In genomic region chr2:91932160-91932711, GRCm38 (mm10) we compare ENCODE assay signal across 8 mouse cellular contexts. TPM values are rescaled to one million over a fixed set of nuclear protein-coding genes. Genes with fewer than 3 reads are reported as not detected.
DNase-seq lines count a peak whose midpoint lies in the region; ATAC-seq lines count a peak whose summit lies in the region.

Gene Mdk (minus strand): TSS chr2:91932297.

- H3K4me3 ChIP-seq in lung, embryonic 16.5 days (ENCODE audit: low read length), result peak within 1 kb of the TSS; percentile 70
- H3K4me3 ChIP-seq in forebrain, embryonic 14.5 days (ENCODE audit: low read depth, low read length), result peak within 1 kb of the TSS; percentile 42
- peak within 1 kb of the TSS; percentile 50 for H3K4me3 ChIP-seq in midbrain, embryonic 16.5 days (ENCODE audit: low read depth, low read length)

- peak; percentile 1; the same call in 1 of the 2 replicates for ATAC-seq in lung, embryonic 16.5 days (ENCODE audit: low read depth)
- ATAC-seq in forebrain, embryonic 14.5 days, result peak; percentile 3; the same call in 1 of the 2 replicates
- ATAC-seq in midbrain, embryonic 16.5 days, result no peak

- H3K27ac ChIP-seq in lung, embryonic 16.5 days (ENCODE audit: low read length), result peak within 1 kb of the TSS; percentile 87
- peak within 1 kb of the TSS; percentile 90 for H3K27ac ChIP-seq in forebrain, embryonic 14.5 days (ENCODE audit: low read depth, low read length)
- peak within 1 kb of the TSS; percentile 67 for H3K27ac ChIP-seq in midbrain, embryonic 16.5 days (ENCODE audit: low read length)

- WGBS in lung, embryonic 16.5 days, result 2% methylated on average over 16 of the region's 16 CpGs
- 2% methylated on average over 16 of the region's 16 CpGs for WGBS in forebrain, embryonic 14.5 days
- WGBS in midbrain, embryonic 16.5 days, result 6% methylated on average over 16 of the region's 16 CpGs

- H3K27me3 ChIP-seq in lung, embryonic 16.5 days (ENCODE audit: control insufficient read depth, insufficient read depth, low read depth, low read length), result no peaks in the 10 kb centered on the region
- no peaks in the 10 kb centered on the region for H3K27me3 ChIP-seq in forebrain, embryonic 14.5 days (replicated peaks; ENCODE audit: control insufficient read depth, insufficient read depth, low read length)
- H3K27me3 ChIP-seq in midbrain, embryonic 16.5 days (ENCODE audit: control insufficient read depth, insufficient read depth, low read depth, low read length), result no peaks in the 10 kb centered on the region; the same call in 1 of the 2 replicates

- H3K4me2 ChIP-seq in lung, embryonic 16.5 days (ENCODE audit: low read depth, low read length), result peak within 1 kb of the TSS; percentile 61
- H3K4me2 ChIP-seq in forebrain, embryonic 14.5 days (ENCODE audit: low read length), result peak within 1 kb of the TSS; percentile 81
- H3K4me2 ChIP-seq in midbrain, embryonic 16.5 days (ENCODE audit: low read length), result peak within 1 kb of the TSS; percentile 75

- H3K4me1 ChIP-seq in lung, embryonic 16.5 days (replicated peaks; ENCODE audit: control insufficient read depth, insufficient read depth, low read length), result peaks cover 28% of the 10 kb centered on the region
- peaks cover 14% of the 10 kb centered on the region for H3K4me1 ChIP-seq in forebrain, embryonic 14.5 days (ENCODE audit: control insufficient read depth, insufficient read depth, low read length)
- peaks cover 16% of the 10 kb centered on the region for H3K4me1 ChIP-seq in midbrain, embryonic 16.5 days (ENCODE audit: control insufficient read depth, insufficient read depth, low read length)

- peak within 1 kb of the TSS; percentile 88 for H3K9ac ChIP-seq in lung, embryonic 16.5 days (ENCODE audit: low read length)
- peak within 1 kb of the TSS; percentile 93 for H3K9ac ChIP-seq in forebrain, embryonic 14.5 days (ENCODE audit: low read length)
- H3K9ac ChIP-seq in midbrain, embryonic 16.5 days (ENCODE audit: low read depth, low read length), result peak within 1 kb of the TSS; percentile 70

- peaks cover 9% of the 10 kb centered on the region for H3K36me3 ChIP-seq in lung, embryonic 16.5 days (ENCODE audit: control insufficient read depth, insufficient read depth, low read length)
- H3K36me3 ChIP-seq in forebrain, embryonic 14.5 days (ENCODE audit: control insufficient read depth, insufficient read depth, low read length), result peaks cover 22% of the 10 kb centered on the region
- peaks cover 8% of the 10 kb centered on the region for H3K36me3 ChIP-seq in midbrain, embryonic 16.5 days (ENCODE audit: control insufficient read depth, insufficient read depth, low read length)

- no peak for DNase-seq in adrenal gland, postnatal 4 days (ENCODE audit: low spot score in 2 of 2)
- DNase-seq in adrenal gland, postnatal 25 days, result no peak
- no peak for DNase-seq in lung, postnatal 14 days
- DNase-seq in forebrain, embryonic 14.5 days (ENCODE audit: low spot score), result no peak
- DNase-seq in left cerebral cortex, adult 8-10 months (ENCODE audit: low spot score in 2 of 2), result no peak
- DNase-seq in spleen, postnatal 10 days (ENCODE audit: low spot score in 2 of 2), result no peak

- H3K9me3 ChIP-seq in lung, embryonic 16.5 days (ENCODE audit: control insufficient read depth, low read length), result no peaks in the 10 kb centered on the region
- H3K9me3 ChIP-seq in forebrain, embryonic 14.5 days (replicated peaks; ENCODE audit: control insufficient read depth, low read length), result no peaks in the 10 kb centered on the region
- no peaks in the 10 kb centered on the region for H3K9me3 ChIP-seq in midbrain, embryonic 16.5 days (replicated peaks; ENCODE audit: control insufficient read depth, low read length, poor library complexity, severe bottlenecking)

RNA-seq across cellular contexts. Expression of gene Mdk, which starts in this region (rescaled TPM):
- 100 to 1,000 TPM in 1 of 2 experiments, 10 to 100 TPM in 1; 79.3 to 138 TPM for total RNA-seq in adrenal gland, postnatal 4 days (2021)
- total RNA-seq in adrenal gland, postnatal 25 days (2021), result 3.5 and 5.8 TPM in 2 replicates
- 680 and 776 TPM in 2 replicates for polyA plus RNA-seq in lung, embryonic 16.5 days (2015; fragmentation: Nextera tagmentation; extraction: Ambion mirVana)
- polyA plus RNA-seq in forebrain, embryonic 14.5 days (2014; fragmentation: Nextera tagmentation; extraction: Ambion mirVana), result 349 and 462 TPM in 2 replicates
- 10 to 100 TPM; 17.9 to 21.1 (median 19.8) TPM for total RNA-seq in left cerebral cortex, adult 8-10 months (2022)
- 98.8 and 113 TPM in 2 replicates for polyA plus RNA-seq in midbrain, embryonic 16.5 days (2015; fragmentation: Nextera tagmentation; extraction: Ambion mirVana)
